Mouse (Mus musculus): ENCODE results near the gene Shcbp1l. TPM values are rescaled to one million over a fixed set of nuclear protein-coding genes. Genes with fewer than 3 reads are reported as not detected.

The Shcbp1l gene
- polyA plus RNA-seq, 1 experiment from 2014 or later: 0.47 TPM

DNA sequence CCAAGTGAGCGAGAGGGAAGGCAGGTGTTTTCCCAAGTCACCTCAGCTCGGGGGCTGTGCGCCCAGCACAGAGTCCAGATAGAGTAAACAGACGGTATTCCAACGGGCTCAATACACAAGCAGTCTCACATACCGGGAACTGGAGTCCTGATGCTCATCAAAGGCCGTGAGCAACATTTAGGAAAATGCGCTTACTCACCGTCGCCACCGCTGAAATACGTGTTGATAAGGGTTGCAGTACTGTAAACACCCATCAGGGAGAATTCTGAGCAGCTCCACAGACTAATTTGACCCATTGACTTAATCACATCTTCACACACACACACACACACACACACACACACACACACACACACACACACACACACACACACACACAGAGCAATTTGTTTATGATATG is 691 bp upstream of the Shcbp1l start:
- no peaks in the 10 kb centered on the region for H3K9me3 ChIP-seq (ENCODE audit: control insufficient read depth, low read length)
- ATAC-seq (ENCODE audit: insufficient number of reproducible peaks, insufficient read depth, low FRiP score, low read depth): no peak
- WGBS: 18% methylated on average over 12 of the region's 12 CpGs
- H3K9ac ChIP-seq (ENCODE audit: low read length): peak overlapping the region; percentile 59; the same call in 1 of the 2 replicates
- no peak overlapping the region for H3K27ac ChIP-seq (replicated peaks in 1 of 2; ENCODE audit: control insufficient read depth in 1 of 2, insufficient read depth in 1 of 2, low read depth in 2 of 2, low read length in 2 of 2)
- H3K4me1 ChIP-seq (ENCODE audit: control insufficient read depth in 2 of 2, insufficient read depth in 2 of 2, low read length in 2 of 2): peaks cover 5 to 9% of the 10 kb centered on the region in 2 experiments; a peak in 2 of 4 replicates
- peak overlapping the region; percentile 91 for H3K4me2 ChIP-seq (ENCODE audit: low read length)
- no peaks in the 10 kb centered on the region for H3K36me3 ChIP-seq (ENCODE audit: control insufficient read depth, insufficient read depth, low read length)
- peak overlapping the region; percentile 51 to 58 for H3K4me3 ChIP-seq (ENCODE audit: control insufficient read depth in 1 of 2, insufficient read depth in 1 of 2, low read depth in 1 of 2, low read length in 2 of 2)
- H3K27me3 ChIP-seq (ENCODE audit: control insufficient read depth, insufficient read depth, low read length): no peaks in the 10 kb centered on the region

DNA sequence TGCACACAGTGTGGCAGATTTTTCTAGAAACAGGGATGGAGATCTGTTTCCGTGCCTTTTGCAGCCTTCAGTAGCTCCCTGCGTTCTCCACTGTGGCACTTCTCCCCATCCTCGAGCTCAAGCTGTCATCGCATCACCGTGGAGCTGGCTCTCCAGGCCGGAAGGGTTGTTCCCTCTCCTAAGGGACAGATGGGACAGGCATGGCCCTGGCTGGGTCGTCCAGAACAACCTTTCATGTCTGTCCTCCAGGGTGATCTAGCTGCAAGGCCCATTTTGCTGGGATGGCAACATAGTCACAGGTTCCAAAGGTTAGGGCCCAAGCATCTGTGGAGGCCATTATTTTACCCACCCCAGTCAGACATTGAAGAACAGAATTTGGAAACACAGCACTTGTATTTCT is 6.2 kb downstream of the Shcbp1l start:
- no peak for ATAC-seq (ENCODE audit: insufficient number of reproducible peaks, insufficient read depth, low FRiP score, low read depth)
- no peak overlapping the region for H3K9ac ChIP-seq (ENCODE audit: low read length)
- 18% methylated on average over 7 of the region's 7 CpGs for WGBS
- H3K4me3 ChIP-seq (ENCODE audit: control insufficient read depth in 1 of 2, insufficient read depth in 1 of 2, low read depth in 1 of 2, low read length in 2 of 2): no peak overlapping the region
- H3K4me2 ChIP-seq (ENCODE audit: low read length): no peak overlapping the region
- H3K4me1 ChIP-seq (ENCODE audit: control insufficient read depth in 2 of 2, insufficient read depth in 2 of 2, low read length in 2 of 2): no peaks in the 10 kb centered on the region
- H3K36me3 ChIP-seq (ENCODE audit: control insufficient read depth, insufficient read depth, low read length): no peaks in the 10 kb centered on the region
- no peak overlapping the region for H3K27ac ChIP-seq (replicated peaks in 1 of 2; ENCODE audit: control insufficient read depth in 1 of 2, insufficient read depth in 1 of 2, low read depth in 2 of 2, low read length in 2 of 2)
- H3K27me3 ChIP-seq (ENCODE audit: control insufficient read depth, insufficient read depth, low read length): no peaks in the 10 kb centered on the region
- H3K9me3 ChIP-seq (ENCODE audit: control insufficient read depth, low read length): no peaks in the 10 kb centered on the region

- no peaks in the 10 kb centered on the region for H3K27me3 ChIP-seq (ENCODE audit: control insufficient read depth, insufficient read depth, low read length)
- H3K27ac ChIP-seq (replicated peaks in 1 of 2; ENCODE audit: control insufficient read depth in 1 of 2, insufficient read depth in 1 of 2, low read depth in 2 of 2, low read length in 2 of 2): no peak overlapping the region
- no peaks in the 10 kb centered on the region for H3K4me1 ChIP-seq (ENCODE audit: control insufficient read depth in 2 of 2, insufficient read depth in 2 of 2, low read length in 2 of 2)
- ATAC-seq (ENCODE audit: insufficient number of reproducible peaks, insufficient read depth, low FRiP score, low read depth): no peak
- H3K9ac ChIP-seq (ENCODE audit: low read length): no peak overlapping the region
- no peaks in the 10 kb centered on the region for H3K9me3 ChIP-seq (ENCODE audit: control insufficient read depth, low read length)
- WGBS: 82% methylated on average over 10 of the region's 10 CpGs
- no peaks in the 10 kb centered on the region for H3K36me3 ChIP-seq (ENCODE audit: control insufficient read depth, insufficient read depth, low read length)
- H3K4me3 ChIP-seq (ENCODE audit: control insufficient read depth in 1 of 2, insufficient read depth in 1 of 2, low read depth in 1 of 2, low read length in 2 of 2): no peak overlapping the region
- no peak overlapping the region for H3K4me2 ChIP-seq (ENCODE audit: low read length)
Observed at GRCm38 (mm10) chr1:153431701-153432100, 6.7 kb downstream of the Shcbp1l start.

DNA sequence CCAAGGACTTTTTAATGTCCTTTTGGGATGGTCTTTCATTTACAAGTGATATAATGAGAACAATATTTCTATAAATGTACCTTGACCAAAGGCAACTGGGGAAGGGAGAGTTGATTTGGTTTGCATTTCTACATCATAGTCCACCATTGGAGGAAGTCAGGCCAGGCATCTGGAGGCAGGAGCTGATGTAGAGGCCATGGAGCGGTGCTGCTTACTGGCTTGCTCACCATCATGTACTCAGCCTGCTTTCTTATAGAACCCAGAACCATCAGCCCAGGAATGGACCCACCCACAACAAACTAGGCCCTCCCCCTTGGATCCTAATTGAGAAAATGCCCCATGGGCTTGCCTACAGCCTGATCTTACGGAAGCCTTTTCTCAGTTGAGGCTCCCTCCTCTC is 7.4 kb downstream of the Shcbp1l start:
- H3K9me3 ChIP-seq (ENCODE audit: control insufficient read depth, low read length): no peaks in the 10 kb centered on the region
- no peak overlapping the region for H3K4me2 ChIP-seq (ENCODE audit: low read length)
- no peak for ATAC-seq (ENCODE audit: insufficient number of reproducible peaks, insufficient read depth, low FRiP score, low read depth)
- H3K4me3 ChIP-seq (ENCODE audit: control insufficient read depth in 1 of 2, insufficient read depth in 1 of 2, low read depth in 1 of 2, low read length in 2 of 2): no peak overlapping the region
- H3K4me1 ChIP-seq (ENCODE audit: control insufficient read depth in 2 of 2, insufficient read depth in 2 of 2, low read length in 2 of 2): no peaks in the 10 kb centered on the region
- no peak overlapping the region for H3K9ac ChIP-seq (ENCODE audit: low read length)
- 93% methylated on average over 2 of the region's 2 CpGs for WGBS
- H3K36me3 ChIP-seq (ENCODE audit: control insufficient read depth, insufficient read depth, low read length): no peaks in the 10 kb centered on the region
- H3K27me3 ChIP-seq (ENCODE audit: control insufficient read depth, insufficient read depth, low read length): no peaks in the 10 kb centered on the region
- H3K27ac ChIP-seq (replicated peaks in 1 of 2; ENCODE audit: control insufficient read depth in 1 of 2, insufficient read depth in 1 of 2, low read depth in 2 of 2, low read length in 2 of 2): no peak overlapping the region

- H3K27me3 ChIP-seq (ENCODE audit: control insufficient read depth, insufficient read depth, low read length): no peaks in the 10 kb centered on the region
- no peaks in the 10 kb centered on the region for H3K4me1 ChIP-seq (ENCODE audit: control insufficient read depth in 2 of 2, insufficient read depth in 2 of 2, low read length in 2 of 2)
- no peak overlapping the region for H3K4me2 ChIP-seq (ENCODE audit: low read length)
- no peak overlapping the region for H3K9ac ChIP-seq (ENCODE audit: low read length)
- 73% methylated on average over 5 of the region's 5 CpGs for WGBS
- no peak overlapping the region for H3K27ac ChIP-seq (replicated peaks in 1 of 2; ENCODE audit: control insufficient read depth in 1 of 2, insufficient read depth in 1 of 2, low read depth in 2 of 2, low read length in 2 of 2)
- no peak overlapping the region for H3K4me3 ChIP-seq (ENCODE audit: control insufficient read depth in 1 of 2, insufficient read depth in 1 of 2, low read depth in 1 of 2, low read length in 2 of 2)
- H3K9me3 ChIP-seq (ENCODE audit: control insufficient read depth, low read length): no peaks in the 10 kb centered on the region
- no peak for ATAC-seq (ENCODE audit: insufficient number of reproducible peaks, insufficient read depth, low FRiP score, low read depth)
- H3K36me3 ChIP-seq (ENCODE audit: control insufficient read depth, insufficient read depth, low read length): no peaks in the 10 kb centered on the region
Observed at GRCm38 (mm10) chr1:153433851-153434589, 9.1 kb downstream of the Shcbp1l start.

- WGBS: 80% methylated on average over 11 of the region's 11 CpGs
- H3K27ac ChIP-seq (replicated peaks in 1 of 2; ENCODE audit: control insufficient read depth in 1 of 2, insufficient read depth in 1 of 2, low read depth in 2 of 2, low read length in 2 of 2): no peak overlapping the region
- no peak for ATAC-seq (ENCODE audit: insufficient number of reproducible peaks, insufficient read depth, low FRiP score, low read depth)
- H3K9me3 ChIP-seq (ENCODE audit: control insufficient read depth, low read length): no peaks in the 10 kb centered on the region
- no peaks in the 10 kb centered on the region for H3K4me1 ChIP-seq (ENCODE audit: control insufficient read depth in 2 of 2, insufficient read depth in 2 of 2, low read length in 2 of 2)
- H3K27me3 ChIP-seq (ENCODE audit: control insufficient read depth, insufficient read depth, low read length): no peaks in the 10 kb centered on the region
- H3K4me2 ChIP-seq (ENCODE audit: low read length): no peak overlapping the region
- no peaks in the 10 kb centered on the region for H3K36me3 ChIP-seq (ENCODE audit: control insufficient read depth, insufficient read depth, low read length)
- H3K9ac ChIP-seq (ENCODE audit: low read length): no peak overlapping the region
- H3K4me3 ChIP-seq (ENCODE audit: control insufficient read depth in 1 of 2, insufficient read depth in 1 of 2, low read depth in 1 of 2, low read length in 2 of 2): no peak overlapping the region
Observed at GRCm38 (mm10) chr1:153437536-153437935, 12.6 kb downstream of the Shcbp1l start.

DNA sequence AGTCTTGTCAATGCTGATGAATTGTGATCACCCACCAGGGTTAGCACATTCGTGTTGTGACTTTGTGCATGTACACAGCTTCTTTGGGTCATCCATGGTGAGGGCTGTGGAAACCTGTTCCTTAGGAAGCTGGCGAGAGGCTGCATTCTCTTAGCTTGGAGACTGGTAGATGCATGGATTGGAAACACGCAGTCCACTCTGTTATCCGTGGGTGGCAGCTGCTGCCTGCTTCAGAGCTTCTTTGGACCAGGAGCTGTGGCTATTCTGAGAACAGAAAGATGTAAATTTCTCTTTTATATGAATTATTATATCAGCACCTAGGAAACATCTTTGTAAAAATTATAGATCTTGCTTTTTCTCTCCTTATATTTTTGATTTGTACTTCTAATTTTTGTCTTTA is 15.8 kb downstream of the Shcbp1l start:
- 73% methylated on average over 4 of the region's 4 CpGs for WGBS
- no peak overlapping the region for H3K4me3 ChIP-seq (ENCODE audit: control insufficient read depth in 1 of 2, insufficient read depth in 1 of 2, low read depth in 1 of 2, low read length in 2 of 2)
- H3K4me1 ChIP-seq (ENCODE audit: control insufficient read depth in 2 of 2, insufficient read depth in 2 of 2, low read length in 2 of 2): no peaks in the 10 kb centered on the region
- no peak overlapping the region for H3K27ac ChIP-seq (replicated peaks in 1 of 2; ENCODE audit: control insufficient read depth in 1 of 2, insufficient read depth in 1 of 2, low read depth in 2 of 2, low read length in 2 of 2)
- no peak overlapping the region for H3K4me2 ChIP-seq (ENCODE audit: low read length)
- no peaks in the 10 kb centered on the region for H3K36me3 ChIP-seq (ENCODE audit: control insufficient read depth, insufficient read depth, low read length)
- no peak overlapping the region for H3K9ac ChIP-seq (ENCODE audit: low read length)
- no peak for ATAC-seq (ENCODE audit: insufficient number of reproducible peaks, insufficient read depth, low FRiP score, low read depth)
- no peaks in the 10 kb centered on the region for H3K27me3 ChIP-seq (ENCODE audit: control insufficient read depth, insufficient read depth, low read length)
- no peaks in the 10 kb centered on the region for H3K9me3 ChIP-seq (ENCODE audit: control insufficient read depth, low read length)

GRCm38 (mm10) chr1:153441656-153442055 is 16.7 kb downstream of the Shcbp1l start:
- Histone ChIP-seq H3K27ac (replicated peaks in 1 of 2; ENCODE audit: control insufficient read depth in 1 of 2, insufficient read depth in 1 of 2, low read depth in 2 of 2, low read length in 2 of 2) (no peak overlapping the region), H3K9ac (ENCODE audit: low read length) (no peak overlapping the region), H3K9me3 (ENCODE audit: control insufficient read depth, low read length) (no peaks in the 10 kb centered on the region), H3K4me3 (ENCODE audit: control insufficient read depth in 1 of 2, insufficient read depth in 1 of 2, low read depth in 1 of 2, low read length in 2 of 2) (no peak overlapping the region), H3K27me3 (ENCODE audit: control insufficient read depth, insufficient read depth, low read length) (no peaks in the 10 kb centered on the region), H3K4me1 (ENCODE audit: control insufficient read depth in 2 of 2, insufficient read depth in 2 of 2, low read length in 2 of 2) (no peaks in the 10 kb centered on the region), H3K4me2 (ENCODE audit: low read length) (no peak overlapping the region), H3K36me3 (ENCODE audit: control insufficient read depth, insufficient read depth, low read length) (no peaks in the 10 kb centered on the region)
- no peak for ATAC-seq (ENCODE audit: insufficient number of reproducible peaks, insufficient read depth, low FRiP score, low read depth)
- 74% methylated on average over 3 of the region's 3 CpGs for WGBS
